Mouse (Mus musculus): ENCODE results near the gene Chst1.

The Chst1 gene

DNA sequence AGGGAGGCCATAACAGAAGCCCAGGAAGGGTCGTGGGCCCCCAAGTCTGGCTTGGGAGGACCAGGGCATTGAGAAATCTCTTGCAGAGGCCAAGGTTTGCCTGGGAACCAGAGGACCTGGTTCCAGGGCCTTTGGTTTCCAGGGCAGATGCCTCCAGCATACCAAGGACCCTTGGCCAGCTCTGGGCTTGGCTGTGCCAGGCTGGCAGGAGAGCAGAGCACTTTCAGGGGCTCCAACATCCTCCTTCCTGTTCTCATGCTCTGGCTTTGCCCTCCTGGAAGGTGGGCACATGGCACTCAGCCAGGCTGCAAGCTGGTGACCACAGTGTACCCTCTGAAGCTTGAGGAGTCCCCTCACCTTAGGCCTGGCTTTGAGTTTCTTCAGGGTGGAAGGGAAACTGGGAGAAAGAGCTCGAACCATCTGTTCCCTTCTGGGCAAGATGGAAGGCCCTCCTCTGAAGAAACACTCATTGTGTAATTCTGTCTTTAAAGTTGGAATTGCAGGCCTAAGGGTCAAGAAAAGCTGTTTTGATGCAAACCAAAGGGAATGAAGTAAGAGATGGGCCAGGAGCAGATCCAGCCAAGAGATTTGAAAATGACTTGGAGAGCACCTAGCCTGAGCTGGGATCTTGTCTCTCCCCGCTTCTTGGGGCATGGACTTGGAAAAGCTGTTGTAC, 10.3 kb downstream of the Chst1 start:
- no peak for DNase-seq (ENCODE audit: low spot score)

- no peak for DNase-seq (ENCODE audit: low spot score)
Observed at GRCm38 (mm10) chr2:92613645-92614044, 14.1 kb downstream of the Chst1 start.

- DNase-seq (ENCODE audit: low spot score) = no peak
Observed at GRCm38 (mm10) chr2:92614106-92614505, 14.6 kb downstream of the Chst1 start.

- DNase-seq (ENCODE audit: low spot score) = no peak
Observed at GRCm38 (mm10) chr2:92617077-92617756, 17.7 kb downstream of the Chst1 start.

DNA sequence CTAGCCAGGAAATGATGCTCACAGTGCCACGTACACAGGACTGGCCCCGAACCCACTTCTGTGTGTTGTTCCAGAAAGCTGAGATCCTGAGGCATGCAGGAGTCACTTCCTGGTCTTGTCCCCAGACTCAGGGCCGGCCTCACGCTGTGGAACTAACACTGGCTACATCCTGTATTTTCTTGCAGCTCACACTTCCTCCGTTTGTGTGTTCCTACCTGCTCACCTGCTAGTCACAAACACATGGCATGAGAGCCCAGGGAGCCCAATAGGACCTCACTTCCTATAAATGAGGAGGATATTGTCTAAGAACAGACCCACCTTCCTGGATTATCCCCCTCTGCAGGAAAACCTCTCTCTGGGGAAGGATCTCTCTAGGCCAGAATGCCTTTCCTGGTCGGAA, 18.5 kb downstream of the Chst1 start:
- DNase-seq (ENCODE audit: low spot score) = no peak

GRCm38 (mm10) chr2:92627633-92628032, 28.1 kb downstream of the Chst1 start:
- DNase-seq (ENCODE audit: low spot score) = no peak

GRCm38 (mm10) chr2:92630799-92631198, 31.3 kb downstream of the Chst1 start:
- DNase-seq (ENCODE audit: low spot score) = no peak

DNA sequence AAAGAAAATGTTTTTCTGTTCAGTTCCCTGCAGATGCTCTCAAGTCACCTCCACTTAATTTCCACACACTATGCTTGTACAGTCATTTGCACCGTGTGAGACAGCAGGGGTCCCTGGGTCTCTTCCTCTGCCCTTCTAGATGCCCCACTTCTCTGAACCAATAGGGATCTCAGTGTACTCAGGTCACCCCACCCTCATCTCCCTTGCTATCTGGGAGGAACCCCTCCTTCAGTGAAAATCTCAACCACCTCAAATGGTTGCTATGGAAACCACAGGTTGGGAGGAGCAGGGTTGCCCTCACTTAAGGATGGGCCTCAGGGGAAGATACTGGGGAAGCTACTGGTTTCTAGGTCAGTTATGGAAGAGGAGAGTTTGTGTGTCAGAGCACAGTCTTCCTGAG, 32.5 kb downstream of the Chst1 start:
- no peak for DNase-seq (ENCODE audit: low spot score)

DNA sequence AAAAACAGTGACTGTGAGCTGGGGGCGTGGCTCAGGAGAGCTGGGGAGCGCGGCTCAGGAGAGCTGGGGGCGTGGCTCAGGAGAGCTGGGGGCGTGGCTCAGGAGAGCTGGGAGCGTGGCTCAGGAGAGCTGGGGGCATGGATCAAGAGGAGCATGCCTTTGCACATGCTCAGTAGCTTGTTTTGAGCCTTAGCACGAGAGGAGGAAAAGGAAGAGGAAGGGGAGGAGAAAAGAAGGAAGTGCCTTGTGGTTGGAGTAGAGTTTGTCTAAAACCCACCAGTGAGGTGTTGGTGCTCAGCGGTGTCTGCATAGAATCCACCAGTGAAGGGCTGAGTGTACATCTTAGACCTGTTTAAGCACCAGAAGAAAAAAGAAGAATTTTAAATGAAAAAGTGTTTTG, 41.0 kb downstream of the Chst1 start:
- no peak for DNase-seq (ENCODE audit: low spot score)

- no peak for DNase-seq (ENCODE audit: low spot score)
Observed at GRCm38 (mm10) chr2:92645282-92646037, 46.0 kb downstream of the Chst1 start.

- DNase-seq (ENCODE audit: low spot score) = no peak
Observed at GRCm38 (mm10) chr2:92649154-92649801, 49.8 kb downstream of the Chst1 start.

- DNase-seq (ENCODE audit: low spot score) = no peak
Observed at GRCm38 (mm10) chr2:92650428-92650827, 50.9 kb downstream of the Chst1 start.

DNA sequence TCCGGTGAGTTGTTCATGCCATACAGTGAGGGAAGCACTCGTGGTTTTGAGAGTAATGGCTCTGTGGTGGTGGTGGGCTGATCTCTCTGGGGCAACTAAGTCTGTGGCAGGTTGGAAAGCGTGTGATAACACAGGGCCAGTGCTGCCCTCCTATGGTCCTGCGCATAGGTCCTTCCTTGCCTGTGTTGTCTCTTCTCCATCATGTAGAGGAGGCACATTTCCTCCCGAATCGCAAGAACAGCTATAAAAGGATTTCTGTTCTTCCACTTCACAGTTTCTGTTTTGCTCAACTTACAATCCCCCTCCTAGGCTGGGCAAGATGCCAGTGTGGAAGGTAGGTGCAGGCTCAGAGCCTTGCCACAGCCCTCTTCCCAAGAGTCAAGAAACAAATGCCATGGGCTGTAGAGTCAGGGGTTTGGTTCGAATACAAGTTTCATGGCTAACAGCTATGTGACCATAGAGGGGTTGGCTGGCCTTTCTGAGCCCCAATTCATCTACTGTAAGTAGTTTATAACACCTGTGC, 51.8 kb downstream of the Chst1 start:
- no peak for DNase-seq (ENCODE audit: low spot score)

DNA sequence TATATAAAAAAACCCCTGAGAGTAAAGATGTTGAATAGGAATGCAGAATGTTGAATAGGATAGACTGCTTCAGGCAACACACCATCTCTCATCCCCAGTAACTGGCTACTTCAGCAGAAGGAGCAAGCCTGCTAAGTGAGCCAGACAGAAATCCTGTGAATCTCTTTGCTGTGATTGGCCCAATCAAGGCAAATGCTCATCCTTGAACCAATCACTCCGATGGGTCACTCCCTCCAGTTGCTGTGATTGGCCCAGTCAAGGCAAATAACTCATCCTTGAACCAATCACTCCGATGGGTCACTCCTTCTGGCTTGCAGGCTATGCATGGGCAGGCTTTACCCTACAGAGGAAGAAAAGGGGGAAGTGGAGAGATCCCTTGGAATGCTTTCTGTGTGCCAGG, 57.7 kb downstream of the Chst1 start:
- no peak for DNase-seq (ENCODE audit: low spot score)

DNA sequence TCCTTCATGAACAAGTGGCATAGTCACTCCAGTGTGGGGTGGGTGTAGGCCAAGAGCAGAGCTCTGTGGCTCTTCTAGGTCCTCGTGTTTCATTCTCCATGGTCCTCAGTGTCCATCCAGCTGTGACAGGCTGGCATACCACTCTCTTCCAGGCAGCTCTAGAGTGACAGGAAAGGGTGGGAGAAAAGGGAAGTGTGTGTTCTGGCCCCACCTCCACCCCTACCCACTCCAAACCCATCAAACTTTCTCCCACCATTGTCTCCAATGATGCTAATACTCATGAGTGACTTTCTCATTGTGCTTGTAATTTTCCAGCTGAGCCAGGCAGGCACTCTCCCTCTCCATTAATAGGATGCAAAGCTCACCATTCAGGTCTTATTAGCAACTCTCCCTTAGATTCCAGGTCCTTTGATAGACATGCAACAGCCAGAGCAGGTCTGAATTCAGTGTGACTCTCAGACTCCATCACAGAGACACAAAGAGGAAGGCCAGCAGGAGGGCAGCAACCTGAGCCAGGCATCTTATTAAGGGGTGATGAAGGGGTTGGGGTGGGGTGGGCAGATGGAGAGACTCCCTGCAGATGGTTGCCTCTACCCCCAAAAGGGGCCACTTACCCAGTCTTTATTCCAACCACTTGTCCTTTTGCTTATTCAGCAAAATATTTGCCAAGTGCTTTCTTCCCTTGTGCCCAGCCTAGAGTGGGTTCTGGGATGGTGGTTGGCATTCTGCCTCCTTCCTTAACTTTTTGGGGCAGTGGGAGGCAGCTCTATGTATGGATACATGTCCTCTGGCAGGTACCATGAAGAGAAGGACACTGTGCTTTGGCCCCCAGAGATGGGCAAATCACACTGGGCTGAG, 59.0 kb downstream of the Chst1 start:
- DNase-seq (ENCODE audit: low spot score) = no peak

DNA sequence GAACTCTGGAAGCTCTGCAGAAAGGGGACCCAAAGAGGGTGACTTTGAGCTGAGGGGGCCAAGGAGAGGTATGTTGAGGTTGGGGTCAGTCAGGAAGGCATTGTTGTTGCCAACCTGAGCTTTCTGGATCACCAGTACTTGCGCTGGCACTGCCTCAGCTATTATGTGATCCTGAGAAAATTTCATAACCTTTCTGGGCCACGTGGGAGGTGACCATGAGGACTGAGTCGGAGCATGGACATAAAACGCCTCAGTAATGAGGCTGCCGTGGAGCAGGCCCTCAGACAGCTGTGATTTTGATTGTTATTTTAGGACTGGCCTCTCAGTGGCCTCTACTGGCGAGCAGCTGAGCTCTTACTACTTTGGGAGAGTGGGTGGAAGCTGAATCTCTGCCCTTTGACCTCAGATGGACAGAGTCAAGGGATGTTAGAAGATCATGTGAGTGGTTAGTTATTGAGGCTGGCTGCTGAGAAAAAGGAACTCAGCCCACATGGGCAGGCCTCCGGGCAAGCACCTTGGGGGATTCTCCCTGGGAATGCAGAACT, 60.1 kb downstream of the Chst1 start:
- DNase-seq (ENCODE audit: low spot score) = no peak

DNA sequence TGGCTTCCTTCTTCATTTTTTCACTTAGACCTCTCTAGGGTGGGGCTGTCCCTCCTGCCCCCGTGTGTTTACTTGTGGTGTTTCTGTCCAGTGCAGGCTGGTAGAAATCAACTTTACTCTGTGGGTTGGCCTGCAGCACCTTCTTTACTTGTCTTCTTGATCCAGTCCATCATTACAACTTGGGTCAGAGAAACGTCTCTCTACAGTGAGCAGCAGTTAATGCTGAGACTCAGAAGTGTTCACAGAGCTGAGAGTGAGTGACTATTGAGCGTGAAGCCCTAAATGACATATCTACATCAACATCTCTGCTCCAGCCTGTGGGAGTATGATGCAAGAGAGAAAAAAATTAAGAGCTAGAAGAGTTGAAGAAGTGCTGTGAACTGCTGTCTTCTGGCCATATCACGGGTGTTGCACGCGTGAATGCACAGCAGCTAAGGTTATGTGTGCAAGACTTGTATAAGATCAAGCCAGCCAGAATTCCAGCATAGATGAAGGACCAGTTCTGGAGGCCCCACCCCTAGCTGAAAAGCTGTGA, 63.1 kb downstream of the Chst1 start:
- DNase-seq (ENCODE audit: low spot score) = no peak
